22 mouse cellular contexts compared by ENCODE assay signal in genomic region chr13:24062770-24063169, GRCm38 (mm10).
DNase-seq lines count a peak whose midpoint lies in the region; ATAC-seq lines count a peak whose summit lies in the region.
"Had no signal": no experiment of that assay in that cellular context is flagged by ENCODE, and none has a peak within 500 bp of the region (broad histone marks: within the 10 kb centered on the region; RNA-seq: fewer than 3 reads in every experiment).

No protein-coding gene starts in this region.

- no peak overlapping the region for H3K4me3 ChIP-seq in forebrain, embryonic 12.5 days (replicated peaks)
- no peak overlapping the region for H3K4me3 ChIP-seq in forebrain, embryonic 10.5 days
- H3K4me3 ChIP-seq in midbrain, embryonic 13.5 days (replicated peaks): no peak overlapping the region
- H3K4me3 ChIP-seq in midbrain, embryonic 10.5 days: no peak overlapping the region
- H3K4me3 ChIP-seq in midbrain, embryonic 14.5 days (replicated peaks; ENCODE audit: low read depth, low read length): no peak overlapping the region
- H3K4me3 ChIP-seq: heart, embryonic 15.5 days; liver, embryonic 13.5 days had no signal

- 6% methylated on average over 4 of the region's 4 CpGs for WGBS in forebrain, embryonic 12.5 days
- WGBS in forebrain, embryonic 10.5 days: 34% methylated on average over 4 of the region's 4 CpGs
- WGBS in midbrain, embryonic 13.5 days: 18% methylated on average over 4 of the region's 4 CpGs
- 63% methylated on average over 4 of the region's 4 CpGs for WGBS in midbrain, embryonic 10.5 days
- WGBS in midbrain, embryonic 14.5 days: 25% methylated on average over 4 of the region's 4 CpGs

- DNase-seq in forebrain, embryonic 10.5 days (ENCODE audit: extremely low spot score, low spot score): no peak
- no peak for DNase-seq in midbrain, embryonic 10.5 days (ENCODE audit: low spot score)
- peak; percentile 46 for DNase-seq in midbrain, embryonic 14.5 days
- no peak for DNase-seq in ovary, postnatal 36 days (ENCODE audit: low spot score)
- no peak for DNase-seq in left cerebral cortex, adult 9 months (ENCODE audit: low spot score in 2 of 2)
- no peak for DNase-seq in layer of hippocampus, postnatal 14 days (ENCODE audit: low spot score in 2 of 2)
- DNase-seq: adrenal gland, postnatal 25 days; cerebellum, adult 11 months; cerebellum, postnatal 10 days; heart, postnatal 36 days; kidney, adult 18-20 months; kidney, postnatal 4 days; liver, embryonic 13.5 days; lung, adult 2 months; lung, postnatal 14 days; right cerebral cortex, adult 18-20 months; thymus, adult 2 months; thymus, postnatal 4 days had no signal

- peak overlapping the region; percentile 66 for H3K27ac ChIP-seq in forebrain, embryonic 12.5 days
- H3K27ac ChIP-seq in forebrain, embryonic 10.5 days: no peak overlapping the region
- H3K27ac ChIP-seq in midbrain, embryonic 13.5 days: peak overlapping the region; percentile 51
- H3K27ac ChIP-seq in midbrain, embryonic 10.5 days (replicated peaks): no peak overlapping the region
- H3K27ac ChIP-seq in midbrain, embryonic 14.5 days (replicated peaks; ENCODE audit: low read depth, low read length): 0 out of 2 replicates have a peak overlapping the region, but pooled peaks have one; percentile 26
- H3K27ac ChIP-seq: heart, embryonic 15.5 days; liver, embryonic 13.5 days; stomach, postnatal 0 days had no signal

- H3K36me3 ChIP-seq in forebrain, embryonic 12.5 days (replicated peaks): 0 out of 2 replicates have a peak, but pooled peaks cover 5% of the 10 kb centered on the region
- peaks cover 3% of the 10 kb centered on the region for H3K36me3 ChIP-seq in forebrain, embryonic 10.5 days (replicated peaks)
- H3K36me3 ChIP-seq in midbrain, embryonic 13.5 days: no peaks in the 10 kb centered on the region
- H3K36me3 ChIP-seq in midbrain, embryonic 10.5 days: no peaks in the 10 kb centered on the region
- no peaks in the 10 kb centered on the region for H3K36me3 ChIP-seq in midbrain, embryonic 14.5 days (ENCODE audit: control insufficient read depth, insufficient read depth, low read length)
- H3K36me3 ChIP-seq: heart, embryonic 15.5 days; liver, embryonic 13.5 days had no signal

- peak; percentile 64; the same call in 1 of the 2 replicates for ATAC-seq in forebrain, embryonic 12.5 days (ENCODE audit: low FRiP score)
- peak; percentile 34; the same call in 1 of the 2 replicates for ATAC-seq in midbrain, embryonic 13.5 days
- no peak for ATAC-seq in midbrain, embryonic 14.5 days (ENCODE audit: low FRiP score, low TSS enrichment)

- H3K9ac ChIP-seq in forebrain, embryonic 12.5 days: no peak overlapping the region
- H3K9ac ChIP-seq in midbrain, embryonic 13.5 days (replicated peaks): no peak overlapping the region
- H3K9ac ChIP-seq in midbrain, embryonic 14.5 days (replicated peaks; ENCODE audit: low read length): no peak overlapping the region
- H3K9ac ChIP-seq: heart, embryonic 15.5 days; liver, embryonic 13.5 days had no signal

- no peak overlapping the region for H3K4me2 ChIP-seq in forebrain, embryonic 12.5 days
- H3K4me2 ChIP-seq in midbrain, embryonic 13.5 days (replicated peaks): no peak overlapping the region
- H3K4me2 ChIP-seq in midbrain, embryonic 14.5 days (ENCODE audit: low read length): no peak overlapping the region
- H3K4me2 ChIP-seq: heart, embryonic 15.5 days; liver, embryonic 13.5 days had no signal

- no peaks in the 10 kb centered on the region for H3K27me3 ChIP-seq in forebrain, embryonic 12.5 days
- H3K27me3 ChIP-seq in forebrain, embryonic 10.5 days (ENCODE audit: poor library complexity, severe bottlenecking): no peaks in the 10 kb centered on the region
- no peaks in the 10 kb centered on the region for H3K27me3 ChIP-seq in midbrain, embryonic 13.5 days
- H3K27me3 ChIP-seq in midbrain, embryonic 10.5 days (ENCODE audit: low read depth, poor library complexity, severe bottlenecking): no peaks in the 10 kb centered on the region
- H3K27me3 ChIP-seq in midbrain, embryonic 14.5 days (ENCODE audit: control insufficient read depth, insufficient read depth, low read length): no peaks in the 10 kb centered on the region
- H3K27me3 ChIP-seq: heart, embryonic 15.5 days; liver, embryonic 13.5 days had no signal

- H3K4me1 ChIP-seq in forebrain, embryonic 12.5 days: peaks cover 11% of the 10 kb centered on the region; the same call in 1 of the 2 replicates
- peaks cover 16% of the 10 kb centered on the region for H3K4me1 ChIP-seq in forebrain, embryonic 10.5 days
- H3K4me1 ChIP-seq in midbrain, embryonic 13.5 days (replicated peaks): 0 out of 2 replicates have a peak, but pooled peaks cover 3% of the 10 kb centered on the region
- peaks cover 11% of the 10 kb centered on the region for H3K4me1 ChIP-seq in midbrain, embryonic 10.5 days
- no peaks in the 10 kb centered on the region for H3K4me1 ChIP-seq in midbrain, embryonic 14.5 days (ENCODE audit: control insufficient read depth, insufficient read depth, low read length)
- H3K4me1 ChIP-seq: heart, embryonic 15.5 days; liver, embryonic 13.5 days had no signal

- no peaks in the 10 kb centered on the region for H3K9me3 ChIP-seq in forebrain, embryonic 12.5 days
- H3K9me3 ChIP-seq in forebrain, embryonic 10.5 days: no peaks in the 10 kb centered on the region
- H3K9me3 ChIP-seq in midbrain, embryonic 13.5 days: no peaks in the 10 kb centered on the region
- no peaks in the 10 kb centered on the region for H3K9me3 ChIP-seq in midbrain, embryonic 10.5 days (replicated peaks)
- no peaks in the 10 kb centered on the region for H3K9me3 ChIP-seq in midbrain, embryonic 14.5 days (ENCODE audit: control insufficient read depth, low read length)
- H3K9me3 ChIP-seq: heart, embryonic 15.5 days; liver, embryonic 13.5 days had no signal

Comparison
In these comparisons a context has a peak if more than half of its experiments do, and no peak if none do; other contexts are left out.
1. H3K27ac ChIP-seq: peak in forebrain, embryonic 12.5 days (single experiment), midbrain, embryonic 13.5 days (single experiment) and midbrain, embryonic 14.5 days (single experiment); none in forebrain, embryonic 10.5 days (single experiment) and midbrain, embryonic 10.5 days (single experiment).